Mouse (Mus musculus): ENCODE data around the gene Atp6v0d1. TPM values are rescaled to one million over a fixed set of nuclear protein-coding genes. Genes with fewer than 3 reads are reported as not detected.

Atp6v0d1 gene
- total RNA-seq (2023), result 100 to 1,000 TPM; 142 to 159 TPM

DNA sequence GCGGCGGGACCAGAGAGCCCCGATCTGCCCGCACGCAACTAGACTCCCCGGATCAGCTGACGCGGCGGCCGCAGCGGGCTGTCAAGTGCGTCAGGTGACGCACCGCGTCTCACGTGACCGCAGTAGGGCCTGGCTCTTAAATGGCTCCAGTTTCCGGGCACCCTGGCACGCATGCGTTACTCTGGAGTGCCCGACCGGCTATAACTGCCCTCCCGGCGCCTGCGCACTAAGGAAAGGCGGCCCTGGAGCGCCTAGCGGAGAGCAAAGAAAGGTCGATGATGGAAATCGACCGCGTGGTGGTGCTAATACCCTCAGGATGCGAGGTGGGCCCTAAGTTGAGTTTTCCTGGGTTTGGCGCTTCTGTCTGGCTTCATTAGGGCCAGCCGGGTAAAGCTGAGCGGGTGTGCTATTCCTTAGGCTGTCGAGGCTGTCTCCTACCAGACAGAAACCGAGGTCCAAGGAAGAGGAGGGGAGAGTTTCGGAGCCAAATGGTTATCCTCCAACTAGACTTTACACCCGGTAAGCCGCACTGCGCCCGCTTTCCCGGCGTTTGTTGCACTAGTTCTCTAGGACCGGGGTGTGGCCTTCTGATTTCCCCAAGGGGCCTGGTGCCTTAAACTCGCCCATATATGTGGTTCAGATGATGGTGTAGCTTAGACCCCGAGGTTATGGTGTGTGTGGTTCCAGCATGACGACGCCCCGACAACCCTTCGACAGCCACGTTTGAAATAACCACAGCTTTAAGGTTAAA lies at the start of gene Atp6v0d1:
Gene Atp6v0d1 (minus strand): TSS at position 96 of the 751 bp plus-strand sequence.

DNA sequence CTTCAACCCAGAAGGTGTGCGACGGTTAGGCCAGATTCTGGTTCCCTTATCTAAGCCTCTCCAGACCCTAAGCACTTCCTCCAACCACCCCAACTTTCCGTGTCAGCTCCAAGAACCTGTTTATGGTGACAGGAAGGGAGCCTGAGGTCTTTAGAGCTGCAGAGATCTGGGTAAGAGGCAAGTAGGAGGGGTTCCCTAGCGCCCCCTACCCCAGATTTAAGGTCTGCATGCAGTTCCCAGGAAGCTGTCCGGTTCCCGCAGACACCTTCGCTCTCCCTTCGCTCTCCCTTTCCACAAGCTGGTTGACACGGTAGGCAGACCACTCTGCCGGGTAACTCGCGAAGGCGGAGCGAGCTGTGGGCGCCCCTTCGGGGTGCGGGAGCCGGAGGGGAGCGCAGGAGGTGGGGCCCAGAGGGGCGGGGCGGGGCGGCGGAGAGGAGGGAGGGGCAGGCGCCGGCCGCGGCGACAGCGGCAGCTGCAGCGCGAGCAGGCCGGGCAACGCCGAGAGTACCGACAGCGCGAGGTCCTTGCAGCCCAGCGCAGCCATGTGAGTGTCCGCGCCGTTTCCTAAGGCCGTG lies 39.0 kb upstream of the Atp6v0d1 start, which contains the start of gene Ripor1:
Gene Ripor1 (plus strand): TSS at position 452 of the 578 bp plus-strand sequence.

GRCm38 (mm10) chr8:105518436-105519313 lies 47.2 kb downstream of the Atp6v0d1 start, which contains the start of gene Hsd11b2:
Gene Hsd11b2 (plus strand): TSS chr8:105518755.

GRCm38 (mm10) chr8:105496439-105497180 lies 69.2 kb downstream of the Atp6v0d1 start, which contains the start of gene Zdhhc1:
Gene Zdhhc1 (minus strand): TSS chr8:105496902.

Other genes with a start within 250 kb of the Atp6v0d1 start
- gene Lrrc29, start 239.8 kb downstream of the Atp6v0d1 start, total RNA-seq (2023), result 1 to 10 TPM; 6.0 to 6.4 TPM
- gene Tmem208, start 239.7 kb downstream of the Atp6v0d1 start, total RNA-seq (2023), result 10 to 100 TPM; 27.4 to 27.9 TPM
- 10 to 100 TPM; 31.8 to 40.1 TPM for gene Fhod1, start 218.1 kb downstream of the Atp6v0d1 start, total RNA-seq (2023)
- 1 to 10 TPM; 1.1 to 1.5 TPM for gene Slc9a5, start 217.2 kb downstream of the Atp6v0d1 start, total RNA-seq (2023)
- gene Plekhg4, start 192.8 kb downstream of the Atp6v0d1 start, total RNA-seq (2023), result under 1 TPM in 1 of 2 experiments, not detected in 1; 0.13 TPM
- not detected for gene Kctd19, start 152.5 kb downstream of the Atp6v0d1 start, total RNA-seq (2023)
- not detected for gene Lrrc36, start 152.5 kb downstream of the Atp6v0d1 start, total RNA-seq (2023)
- 10 to 100 TPM; 10.9 to 18.1 TPM for gene Tppp3, start 94.5 kb downstream of the Atp6v0d1 start, total RNA-seq (2023)
- 1 to 10 TPM; 1.8 TPM for gene Zdhhc1, start 69.1 kb downstream of the Atp6v0d1 start, total RNA-seq (2023)
- not detected for gene Hsd11b2, start 47.3 kb downstream of the Atp6v0d1 start, total RNA-seq (2023)
- gene Ripor1, start 39.2 kb upstream of the Atp6v0d1 start, total RNA-seq (2023), result 10 to 100 TPM; 15.2 to 17.7 TPM
- 100 to 1,000 TPM in 1 of 2 experiments, 10 to 100 TPM in 1; 93.2 to 103 TPM for gene Ctcf, start 70.5 kb upstream of the Atp6v0d1 start, total RNA-seq (2023)
- not detected for gene Agrp, start 71.3 kb upstream of the Atp6v0d1 start, total RNA-seq (2023)
- 1 to 10 TPM; 9.4 to 9.7 TPM for gene Carmil2, start 120.2 kb upstream of the Atp6v0d1 start, total RNA-seq (2023)
- gene Acd, start 135.1 kb upstream of the Atp6v0d1 start, total RNA-seq (2023), result 10 to 100 TPM; 26.9 to 32.0 TPM
- 1 to 10 TPM; 4.0 to 6.4 TPM for gene Pard6a, start 135.1 kb upstream of the Atp6v0d1 start, total RNA-seq (2023)
- gene 4933405L10Rik, start 141.6 kb upstream of the Atp6v0d1 start, total RNA-seq (2023), result not detected
- gene Enkd1, start 142.2 kb upstream of the Atp6v0d1 start, total RNA-seq (2023), result 1 to 10 TPM; 6.8 to 9.5 TPM
- under 1 TPM; 0.51 to 0.62 TPM for gene Gfod2, start 192.6 kb upstream of the Atp6v0d1 start, total RNA-seq (2023)

All from neutrophil, adult 59 days (primary cell).